Comparison of ENCODE assay signal across 22 mouse cellular contexts in genomic region chr19:46998168-46998870, GRCm38 (mm10). TPM values are rescaled to one million over a fixed set of nuclear protein-coding genes. Genes with fewer than 3 reads are reported as not detected.
DNase-seq lines count a peak whose midpoint lies in the region; ATAC-seq lines count a peak whose summit lies in the region.
"Had no signal": no experiment of that assay in that cellular context is flagged by ENCODE, and none has a peak within 500 bp of the region (broad histone marks: within the 10 kb centered on the region; RNA-seq: fewer than 3 reads in every experiment).

No protein-coding gene starts in this region.

- ATAC-seq in erythroid progenitor cell, adult 5-6 weeks (replicated peaks; ENCODE audit: low FRiP score, poor library complexity, severe bottlenecking): 0 out of 2 replicates have a peak, but pooled peaks have one; percentile 49
- ATAC-seq: intestine, embryonic 15.5 days had no signal

- H3K4me1 ChIP-seq in embryonic facial prominence, embryonic 10.5 days: peaks cover 4% of the 10 kb centered on the region; the same call in 1 of the 2 replicates
- H3K4me1 ChIP-seq: heart, embryonic 15.5 days; hindbrain, embryonic 15.5 days; intestine, embryonic 15.5 days; limb, embryonic 13.5 days; lung, embryonic 15.5 days had no signal

- no peak overlapping the region for H3K4me3 ChIP-seq in embryonic facial prominence, embryonic 10.5 days
- H3K4me3 ChIP-seq: heart, embryonic 15.5 days; hindbrain, embryonic 15.5 days; intestine, embryonic 15.5 days; limb, embryonic 13.5 days; lung, embryonic 15.5 days had no signal

- no peak overlapping the region for H3K27ac ChIP-seq in embryonic facial prominence, embryonic 10.5 days (replicated peaks)
- H3K27ac ChIP-seq: heart, embryonic 15.5 days; hindbrain, embryonic 15.5 days; intestine, embryonic 15.5 days; limb, embryonic 13.5 days; lung, embryonic 15.5 days; macrophage had no signal

- H3K27me3 ChIP-seq in embryonic facial prominence, embryonic 10.5 days (replicated peaks; ENCODE audit: low read depth, poor library complexity, severe bottlenecking): no peaks in the 10 kb centered on the region
- H3K27me3 ChIP-seq: heart, embryonic 15.5 days; hindbrain, embryonic 15.5 days; intestine, embryonic 15.5 days; limb, embryonic 13.5 days; lung, embryonic 15.5 days had no signal

- peak; percentile 41 to 47 for DNase-seq in cerebellum, postnatal 25 days
- DNase-seq in cerebellum, postnatal 14 days: no peak
- peak; percentile 49 for DNase-seq in layer of hippocampus, adult 9-11 months
- no peak for DNase-seq in layer of hippocampus, postnatal 14 days (ENCODE audit: low spot score in 2 of 2)
- peak; percentile 37 for DNase-seq in NIH3T3 (ENCODE audit: low read depth)
- DNase-seq in urinary bladder, adult 2 months (ENCODE audit: low spot score): no peak
- no peak for DNase-seq in embryonic facial prominence, embryonic 10.5 days (ENCODE audit: low spot score)
- DNase-seq: adrenal gland, adult 2 months; gastrocnemius, postnatal 36 days; heart, postnatal 4 days; kidney, adult 9 months; midbrain, embryonic 14.5 days; spleen, adult 18-20 months; thymus, postnatal 36 days had no signal

- 85% methylated on average over 8 of the region's 8 CpGs for WGBS in embryonic facial prominence, embryonic 10.5 days

- no peaks in the 10 kb centered on the region for H3K9me3 ChIP-seq in embryonic facial prominence, embryonic 10.5 days
- H3K9me3 ChIP-seq: heart, embryonic 15.5 days; hindbrain, embryonic 15.5 days; intestine, embryonic 15.5 days; limb, embryonic 13.5 days; lung, embryonic 15.5 days had no signal

- H3K36me3 ChIP-seq in embryonic facial prominence, embryonic 10.5 days (replicated peaks): no peaks in the 10 kb centered on the region
- H3K36me3 ChIP-seq: heart, embryonic 15.5 days; hindbrain, embryonic 15.5 days; intestine, embryonic 15.5 days; limb, embryonic 13.5 days; lung, embryonic 15.5 days had no signal

RNA-seq across cellular contexts. Expression of gene Ina, which starts 16.2 kb away (rescaled TPM):
- 100 to 1,000 TPM; 185 to 190 TPM for total RNA-seq in layer of hippocampus, postnatal 14 days (2021)
- total RNA-seq in erythroid progenitor cell, adult 5-6 weeks (2015; ENCODE audit: low replicate concordance): not detected in 2 replicates
- total RNA-seq in erythroid progenitor cell, adult 5-6 weeks (2017; ENCODE audit: low replicate concordance): not detected in 2 replicates
- polyA plus RNA-seq in urinary bladder, adult 2 months (2012; rRNA removed): 0.03 and 0.10 TPM in 2 replicates
- 24.3 and 28.3 TPM in 2 replicates for polyA plus RNA-seq in embryonic facial prominence, embryonic 10.5 days (2016; fragmentation: Nextera tagmentation; extraction: Ambion mirVana)
- total RNA-seq: gastrocnemius, postnatal 36 days had no signal
- polyA plus RNA-seq: C2C12, macrophage had no signal

RNA-seq across cellular contexts. Expression of gene Nt5c2, which starts 16.6 kb away (rescaled TPM):
- total RNA-seq in layer of hippocampus, postnatal 14 days (2021): 10 to 100 TPM; 68.8 to 69.3 TPM
- total RNA-seq in erythroid progenitor cell, adult 5-6 weeks (2015; ENCODE audit: low replicate concordance): 26.4 and 41.4 TPM in 2 replicates
- 34.8 and 47.9 TPM in 2 replicates for total RNA-seq in erythroid progenitor cell, adult 5-6 weeks (2017; ENCODE audit: low replicate concordance)
- 34.1 and 36.3 TPM in 2 replicates for polyA plus RNA-seq in urinary bladder, adult 2 months (2012; rRNA removed)
- 73.7 and 74.1 TPM in 2 replicates for polyA plus RNA-seq in embryonic facial prominence, embryonic 10.5 days (2016; fragmentation: Nextera tagmentation; extraction: Ambion mirVana)

RNA-seq across cellular contexts. Expression of gene Pcgf6, which starts 52.4 kb away (rescaled TPM):
- 10 to 100 TPM; 18.9 to 19.4 TPM for total RNA-seq in layer of hippocampus, postnatal 14 days (2021)
- total RNA-seq in erythroid progenitor cell, adult 5-6 weeks (2015; ENCODE audit: low replicate concordance): 6.7 and 8.6 TPM in 2 replicates
- total RNA-seq in erythroid progenitor cell, adult 5-6 weeks (2017; ENCODE audit: low replicate concordance): 0.61 and 1.4 TPM in 2 replicates
- polyA plus RNA-seq in urinary bladder, adult 2 months (2012; rRNA removed): 25.4 and 34.1 TPM in 2 replicates
- 36.1 and 36.5 TPM in 2 replicates for polyA plus RNA-seq in embryonic facial prominence, embryonic 10.5 days (2016; fragmentation: Nextera tagmentation; extraction: Ambion mirVana)

Comparison
In these comparisons a context has a peak if more than half of its experiments do, and no peak if none do; other contexts are left out.
1. DNase-seq: peak in cerebellum, postnatal 25 days (2 of 2), layer of hippocampus, adult 9-11 months (single experiment) and NIH3T3 (single experiment); none in cerebellum, postnatal 14 days (0 of 2), layer of hippocampus, postnatal 14 days (0 of 2), urinary bladder, adult 2 months (single experiment) and embryonic facial prominence, embryonic 10.5 days (single experiment).
2. RNA of gene Ina, which starts 16.2 kb away (total RNA-seq): 185 to 190 TPM in layer of hippocampus, postnatal 14 days; not detected in erythroid progenitor cell, adult 5-6 weeks; every median in the first group is over 100 times any median in the second.